Mouse (Mus musculus): ENCODE measurements around the gene Banp.

Banp gene

GRCm38 (mm10) chr8:122071193-122071592 is 121.6 kb downstream of the Banp start:
- DNase-seq = no peak

- no peak for DNase-seq
Observed at GRCm38 (mm10) chr8:122073964-122074363, 124.4 kb downstream of the Banp start.

DNA sequence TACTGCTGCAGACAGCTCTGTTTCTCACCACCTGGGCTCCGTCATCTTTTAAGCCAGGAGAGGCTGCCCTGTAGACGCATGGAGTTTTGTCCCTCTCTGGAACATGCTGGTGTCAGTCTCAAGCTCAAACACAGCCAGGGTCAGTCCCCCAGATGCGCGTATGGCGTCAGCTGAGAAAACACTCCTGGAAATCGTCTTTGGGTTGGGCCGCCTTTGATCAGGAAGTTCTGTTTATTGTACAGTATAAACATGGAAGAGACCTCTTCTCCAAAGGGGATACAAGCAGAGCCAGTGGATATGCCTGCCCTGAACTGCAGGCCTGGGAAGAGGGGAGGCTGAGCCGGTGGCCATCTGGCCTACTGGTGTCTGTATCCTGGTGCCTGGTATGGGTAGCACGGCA is 124.9 kb downstream of the Banp start:
- DNase-seq = no peak

DNA sequence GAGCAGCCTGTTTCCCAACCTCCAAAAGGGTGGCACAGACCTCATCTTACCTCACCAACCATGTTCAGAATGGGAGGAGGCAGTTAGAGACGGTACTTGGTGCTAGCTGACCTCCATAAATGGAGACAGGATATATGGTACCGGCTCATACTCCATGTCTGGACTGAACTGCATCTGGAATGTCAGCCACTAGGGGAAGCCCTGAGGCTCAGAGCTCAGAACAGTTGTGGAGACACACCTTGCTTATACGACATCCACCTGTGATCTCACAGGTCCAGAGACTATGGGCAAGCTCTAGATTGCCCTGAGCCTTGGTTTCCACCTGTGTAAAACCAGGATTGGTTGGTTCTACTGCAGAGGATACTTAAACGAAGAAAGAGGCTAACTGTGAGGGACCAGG is 125.4 kb downstream of the Banp start:
- DNase-seq = no peak

- DNase-seq = no peak
Observed at GRCm38 (mm10) chr8:122076183-122076842, 126.8 kb downstream of the Banp start.

DNA sequence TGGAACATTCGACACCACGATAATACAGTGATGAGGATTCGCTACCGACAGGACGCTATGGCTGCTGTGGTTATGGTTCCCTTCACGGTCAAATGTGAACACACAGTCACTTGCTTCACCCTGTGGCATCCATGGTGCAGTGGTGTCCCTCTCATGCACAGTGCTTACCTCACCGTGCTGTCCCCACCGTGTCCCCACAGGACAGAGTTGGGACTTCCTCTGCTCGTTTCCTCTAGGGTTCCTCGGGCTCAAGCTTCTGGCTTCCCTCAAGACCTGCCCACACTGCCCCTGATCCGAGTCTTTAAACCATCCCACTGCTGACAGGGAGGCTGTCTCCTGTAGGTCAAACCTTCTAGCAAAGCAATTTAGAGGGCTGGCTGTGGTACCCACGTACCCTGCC is 128.8 kb downstream of the Banp start:
- DNase-seq = no peak

All from liver (tissue).